In genomic region chr11:41903661-41904060, GRCm38 (mm10) we compare ENCODE assay signal across 19 mouse cellular contexts.
A peak's percentile ranks its signal among the peaks of the same experiment; 100 is the strongest.
DNase-seq lines count a peak whose midpoint lies in the region; ATAC-seq lines count a peak whose summit lies in the region.
"Had no signal": no experiment of that assay in that cellular context is flagged by ENCODE, and none has a peak within 500 bp of the region (broad histone marks: within the 10 kb centered on the region; RNA-seq: fewer than 3 reads in every experiment).

No protein-coding gene starts in this region.

- H3K27ac ChIP-seq in heart, embryonic 10.5 days, result no peak overlapping the region
- H3K27ac ChIP-seq in intestine, embryonic 15.5 days, result no peak overlapping the region
- H3K27ac ChIP-seq: embryonic facial prominence, embryonic 13.5 days; forebrain, embryonic 12.5 days; hindbrain, embryonic 10.5 days; hindbrain, embryonic 14.5 days; kidney, embryonic 15.5 days had no signal

- 61% methylated on average over 2 of the region's 2 CpGs for WGBS in heart, embryonic 10.5 days
- WGBS in intestine, embryonic 15.5 days, result 85% methylated on average over 2 of the region's 2 CpGs

- ATAC-seq in intestine, embryonic 15.5 days, result no peak
- ATAC-seq: forebrain, embryonic 16.5 days; intestine, embryonic 16.5 days had no signal

- intact Hi-C loops in heart, postnatal 10 days (cut with DNase I), result no loop called here

- H3K27me3 ChIP-seq in heart, embryonic 10.5 days (ENCODE audit: insufficient read depth, poor library complexity, severe bottlenecking), result no peaks in the 10 kb centered on the region
- H3K27me3 ChIP-seq in intestine, embryonic 15.5 days (replicated peaks), result no peaks in the 10 kb centered on the region
- H3K27me3 ChIP-seq: embryonic facial prominence, embryonic 13.5 days; forebrain, embryonic 12.5 days; kidney, embryonic 15.5 days had no signal

- H3K4me2 ChIP-seq in intestine, embryonic 15.5 days (replicated peaks), result no peak overlapping the region
- H3K4me2 ChIP-seq: embryonic facial prominence, embryonic 13.5 days; forebrain, embryonic 12.5 days; hindbrain, embryonic 14.5 days; kidney, embryonic 15.5 days had no signal

- DNase-seq in cerebellum, postnatal 14 days, result peak; percentile 13 to 40
- DNase-seq in cerebellum, adult 9-10 months, result no peak
- peak; percentile 38 to 76 for DNase-seq in heart, adult 18-20 months
- DNase-seq in heart, embryonic 10.5 days (ENCODE audit: low spot score), result no peak
- DNase-seq in brain, adult 2 months (ENCODE audit: low read depth, low spot score), result peak; percentile 25
- peak; percentile 41 to 49 for DNase-seq in heart, postnatal 10 days
- no peak for DNase-seq in adrenal gland, adult 2 months
- DNase-seq: adrenal gland, postnatal 14 days; cerebellum, adult 9-11 months; gastrocnemius, postnatal 10 days; kidney, adult 2 months had no signal

- H3K4me3 ChIP-seq in heart, embryonic 10.5 days, result no peak overlapping the region
- H3K4me3 ChIP-seq in intestine, embryonic 15.5 days (replicated peaks), result no peak overlapping the region
- H3K4me3 ChIP-seq: embryonic facial prominence, embryonic 13.5 days; forebrain, embryonic 12.5 days; hindbrain, embryonic 10.5 days; kidney, embryonic 15.5 days had no signal

- H3K4me1 ChIP-seq in heart, embryonic 10.5 days, result no peaks in the 10 kb centered on the region
- no peaks in the 10 kb centered on the region for H3K4me1 ChIP-seq in intestine, embryonic 15.5 days (replicated peaks)
- H3K4me1 ChIP-seq: embryonic facial prominence, embryonic 13.5 days; forebrain, embryonic 12.5 days; hindbrain, embryonic 10.5 days; kidney, embryonic 15.5 days had no signal

- no peak overlapping the region for H3K9ac ChIP-seq in intestine, embryonic 15.5 days
- H3K9ac ChIP-seq: embryonic facial prominence, embryonic 13.5 days; forebrain, embryonic 12.5 days; hindbrain, embryonic 14.5 days; kidney, embryonic 15.5 days had no signal

- H3K9me3 ChIP-seq in heart, embryonic 10.5 days, result no peaks in the 10 kb centered on the region
- no peaks in the 10 kb centered on the region for H3K9me3 ChIP-seq in intestine, embryonic 15.5 days
- H3K9me3 ChIP-seq: embryonic facial prominence, embryonic 13.5 days; forebrain, embryonic 12.5 days; hindbrain, embryonic 10.5 days; kidney, embryonic 15.5 days had no signal

- no peaks in the 10 kb centered on the region for H3K36me3 ChIP-seq in heart, embryonic 10.5 days
- no peaks in the 10 kb centered on the region for H3K36me3 ChIP-seq in intestine, embryonic 15.5 days
- H3K36me3 ChIP-seq: embryonic facial prominence, embryonic 13.5 days; forebrain, embryonic 12.5 days; hindbrain, embryonic 10.5 days; kidney, embryonic 15.5 days had no signal

Comparison
In these comparisons a context has a peak if more than half of its experiments do, and no peak if none do; other contexts are left out.
1. DNase-seq: peak in cerebellum, postnatal 14 days (2 of 2), heart, adult 18-20 months (2 of 2), brain, adult 2 months (single experiment) and heart, postnatal 10 days (2 of 2); none in cerebellum, adult 9-10 months (single experiment), heart, embryonic 10.5 days (single experiment) and adrenal gland, adult 2 months (single experiment).